Mouse (Mus musculus): ENCODE results near the gene Gm38431. TPM values are rescaled to one million over a fixed set of nuclear protein-coding genes. Genes with fewer than 3 reads are reported as not detected.

The Gm38431 gene
- polyA plus RNA-seq, 1 experiment from 2014 or later = 1.6 TPM

DNA sequence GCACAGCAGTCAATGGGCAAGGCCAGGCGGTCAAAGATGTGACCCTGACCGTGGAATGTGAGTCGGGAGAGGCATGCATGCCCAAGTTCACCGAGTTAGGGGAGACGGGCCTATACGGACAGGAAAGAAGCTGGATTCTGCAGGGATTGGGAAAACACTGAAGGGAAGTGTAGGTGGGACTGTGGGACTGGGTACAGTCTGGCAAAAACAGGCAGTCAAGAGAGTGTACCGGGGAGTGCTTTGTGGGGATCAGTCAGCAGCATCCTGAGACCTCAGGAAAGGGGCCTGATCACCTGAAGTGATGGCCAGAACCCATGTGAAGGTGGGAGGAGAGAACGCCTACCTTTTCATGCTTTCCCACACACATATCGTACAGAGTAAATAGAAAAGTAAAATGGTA is 56.2 kb downstream of the Gm38431 start:
- Histone ChIP-seq H3K4me2 (replicated peaks) (no peak overlapping the region), H3K4me1 (replicated peaks) (peaks cover 57% of the 10 kb centered on the region), H3K9me3 (no peaks in the 10 kb centered on the region), H3K27me3 (peaks cover 99% of the 10 kb centered on the region), H3K27ac (no peak overlapping the region), H3K9ac (replicated peaks) (no peak overlapping the region), H3K36me3 (no peaks in the 10 kb centered on the region), H3K4me3 (replicated peaks) (no peak overlapping the region)
- 16% methylated on average over 9 of the region's 9 CpGs for WGBS
- ATAC-seq = no peak

GRCm38 (mm10) chr9:21034481-21035085 is 57.2 kb downstream of the Gm38431 start:
- H3K4me3 ChIP-seq (replicated peaks) = no peak overlapping the region
- H3K4me2 ChIP-seq (replicated peaks) = no peak overlapping the region
- H3K27ac ChIP-seq = no peak overlapping the region
- no peaks in the 10 kb centered on the region for H3K9me3 ChIP-seq
- H3K9ac ChIP-seq (replicated peaks) = no peak overlapping the region
- H3K27me3 ChIP-seq = peaks cover 99% of the 10 kb centered on the region
- no peak for ATAC-seq
- peaks cover 65% of the 10 kb centered on the region for H3K4me1 ChIP-seq (replicated peaks)
- WGBS = 4% methylated on average over 17 of the region's 17 CpGs
- no peaks in the 10 kb centered on the region for H3K36me3 ChIP-seq

- Histone ChIP-seq H3K36me3 (no peaks in the 10 kb centered on the region), H3K27me3 (peaks cover 98% of the 10 kb centered on the region), H3K4me3 (replicated peaks) (peak overlapping the region; percentile 51), H3K9me3 (no peaks in the 10 kb centered on the region), H3K27ac (no peak overlapping the region), H3K9ac (replicated peaks) (peak overlapping the region; percentile 47; the same call in 1 of the 2 replicates), H3K4me1 (replicated peaks) (peaks cover 70% of the 10 kb centered on the region), H3K4me2 (replicated peaks) (peak overlapping the region; percentile 90)
- no peak for ATAC-seq
- WGBS = under 1% methylated on average over 34 of the region's 34 CpGs
These were observed 58.7 kb downstream of the Gm38431 start for GRCm38 (mm10) chr9:21033136-21033535.

DNA sequence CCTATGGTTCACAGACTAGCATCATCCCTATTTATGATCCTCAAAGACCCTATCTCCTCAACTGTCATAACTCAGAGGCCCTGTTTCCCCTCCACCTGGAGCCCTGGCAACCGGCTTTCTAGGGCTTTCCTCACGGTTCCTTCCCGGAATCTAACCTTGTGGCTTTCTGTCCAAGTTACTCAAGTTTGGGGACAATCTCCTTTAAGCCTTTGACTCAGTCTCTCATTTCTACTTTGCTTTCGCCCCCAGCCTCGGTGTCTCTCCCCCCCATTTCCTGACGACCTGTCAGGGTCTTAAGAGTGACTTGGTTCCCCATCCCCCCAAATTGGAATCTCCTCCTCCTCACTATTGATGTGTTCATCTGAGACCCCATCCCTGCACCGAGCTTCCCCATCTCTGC is 59.3 kb downstream of the Gm38431 start:
- Histone ChIP-seq H3K9me3 (no peaks in the 10 kb centered on the region), H3K27ac (no peak overlapping the region), H3K4me3 (replicated peaks) (peak overlapping the region; percentile 51), H3K27me3 (peaks cover 97% of the 10 kb centered on the region), H3K9ac (replicated peaks) (no peak overlapping the region), H3K4me1 (replicated peaks) (peaks cover 65% of the 10 kb centered on the region), H3K36me3 (no peaks in the 10 kb centered on the region), H3K4me2 (replicated peaks) (peak overlapping the region; percentile 90)
- 2% methylated on average over 7 of the region's 7 CpGs for WGBS
- ATAC-seq = no peak

DNA sequence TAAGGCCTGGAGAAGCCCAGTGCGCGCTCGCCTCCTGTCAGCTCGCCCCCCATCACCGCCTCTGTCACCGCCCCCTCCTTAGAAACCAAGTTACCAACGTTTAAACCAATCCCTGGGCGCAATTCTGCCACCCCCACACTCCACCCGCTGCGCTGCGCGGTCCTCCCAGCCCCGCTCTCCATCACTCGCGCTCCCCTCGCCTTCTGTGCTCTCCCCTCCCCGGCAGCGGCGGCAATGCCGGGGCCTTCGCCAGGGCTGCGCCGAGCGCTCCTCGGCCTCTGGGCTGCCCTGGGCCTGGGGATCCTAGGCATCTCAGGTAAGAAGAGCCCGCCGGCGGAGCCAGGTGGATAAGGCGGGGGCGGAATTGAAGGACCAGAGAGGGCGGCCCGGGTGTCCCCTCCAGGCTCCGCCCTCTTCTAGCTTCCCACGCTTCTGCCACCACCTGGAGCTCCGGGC is 59.9 kb downstream of the Gm38431 start, which contains the start of gene Icam5:
TSS of gene Icam5 (plus strand) at position 178 of the 456 bp plus-strand sequence.
- H3K4me3 ChIP-seq (replicated peaks) = peak within 1 kb of the TSS; percentile 51
- H3K9me3 ChIP-seq = no peaks in the 10 kb centered on the region
- peak within 1 kb of the TSS; percentile 66 for H3K9ac ChIP-seq (replicated peaks)
- H3K36me3 ChIP-seq = no peaks in the 10 kb centered on the region
- peaks cover 59% of the 10 kb centered on the region for H3K4me1 ChIP-seq (replicated peaks)
- peaks cover 97% of the 10 kb centered on the region for H3K27me3 ChIP-seq
- under 1% methylated on average over 34 of the region's 35 CpGs for WGBS
- ATAC-seq = peak; percentile 12
- no peak within 1 kb of the TSS for H3K27ac ChIP-seq
- H3K4me2 ChIP-seq (replicated peaks) = peak within 1 kb of the TSS; percentile 90

DNA sequence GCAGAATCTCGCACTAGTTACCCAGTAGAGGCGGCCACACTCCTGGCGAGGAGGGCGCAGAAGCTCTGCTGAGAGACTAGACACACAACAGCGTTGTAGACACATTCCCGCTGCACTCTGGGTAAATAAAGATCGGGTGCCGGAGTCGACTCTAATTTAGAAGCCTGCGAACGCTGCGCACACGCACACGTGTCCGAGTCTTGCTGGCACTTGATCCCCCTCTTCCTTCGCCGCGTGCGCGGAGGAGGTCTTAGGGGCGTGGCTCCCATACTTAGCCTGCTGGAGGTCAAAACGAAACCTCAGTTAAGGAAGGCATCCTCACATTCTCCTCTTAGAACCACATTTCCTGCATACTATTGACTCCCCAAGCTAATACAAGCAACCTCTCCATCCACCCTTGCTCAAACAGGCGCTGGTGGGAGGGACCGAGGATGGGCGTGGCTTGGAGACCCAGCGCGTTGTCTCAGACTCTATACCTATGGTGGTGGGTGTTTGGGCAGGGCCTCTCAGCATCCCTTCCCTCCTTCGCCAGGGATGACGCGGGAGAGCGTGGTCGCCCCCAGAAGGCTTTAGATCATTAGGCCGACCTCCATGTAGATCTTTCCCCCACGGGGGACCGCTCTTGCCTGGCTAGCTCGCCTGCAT is 60.4 kb downstream of the Gm38431 start:
- H3K4me2 ChIP-seq (replicated peaks) = peak overlapping the region; percentile 90
- peak overlapping the region; percentile 66 for H3K9ac ChIP-seq (replicated peaks)
- no peak overlapping the region for H3K27ac ChIP-seq
- H3K4me3 ChIP-seq (replicated peaks) = peak overlapping the region; percentile 51
- 1% methylated on average over 36 of the region's 36 CpGs for WGBS
- peak; percentile 72 for ATAC-seq
- peaks cover 54% of the 10 kb centered on the region for H3K4me1 ChIP-seq (replicated peaks)
- no peaks in the 10 kb centered on the region for H3K9me3 ChIP-seq
- no peaks in the 10 kb centered on the region for H3K36me3 ChIP-seq
- H3K27me3 ChIP-seq = peaks cover 97% of the 10 kb centered on the region

GRCm38 (mm10) chr9:21030781-21031250 is 61.0 kb downstream of the Gm38431 start:
- 0 out of 2 replicates have a peak, but pooled peaks have one; percentile 28 for ATAC-seq
- peaks cover 53% of the 10 kb centered on the region for H3K4me1 ChIP-seq (replicated peaks)
- H3K4me2 ChIP-seq (replicated peaks) = peak overlapping the region; percentile 90
- H3K36me3 ChIP-seq = no peaks in the 10 kb centered on the region
- peak overlapping the region; percentile 51 for H3K4me3 ChIP-seq (replicated peaks)
- WGBS = under 1% methylated on average over 13 of the region's 13 CpGs
- H3K9ac ChIP-seq (replicated peaks) = no peak overlapping the region
- H3K27ac ChIP-seq = no peak overlapping the region
- peaks cover 96% of the 10 kb centered on the region for H3K27me3 ChIP-seq
- H3K9me3 ChIP-seq = no peaks in the 10 kb centered on the region

- WGBS = 27% methylated on average over 22 of the region's 22 CpGs
- no peak overlapping the region for H3K4me2 ChIP-seq (replicated peaks)
- ATAC-seq = no peak
- peaks cover 50% of the 10 kb centered on the region for H3K4me1 ChIP-seq (replicated peaks)
- H3K36me3 ChIP-seq = no peaks in the 10 kb centered on the region
- H3K27ac ChIP-seq = no peak overlapping the region
- H3K4me3 ChIP-seq (replicated peaks) = no peak overlapping the region
- H3K9ac ChIP-seq (replicated peaks) = no peak overlapping the region
- H3K27me3 ChIP-seq = peaks cover 96% of the 10 kb centered on the region
- no peaks in the 10 kb centered on the region for H3K9me3 ChIP-seq
These were observed 61.7 kb downstream of the Gm38431 start for GRCm38 (mm10) chr9:21030055-21030600.

DNA sequence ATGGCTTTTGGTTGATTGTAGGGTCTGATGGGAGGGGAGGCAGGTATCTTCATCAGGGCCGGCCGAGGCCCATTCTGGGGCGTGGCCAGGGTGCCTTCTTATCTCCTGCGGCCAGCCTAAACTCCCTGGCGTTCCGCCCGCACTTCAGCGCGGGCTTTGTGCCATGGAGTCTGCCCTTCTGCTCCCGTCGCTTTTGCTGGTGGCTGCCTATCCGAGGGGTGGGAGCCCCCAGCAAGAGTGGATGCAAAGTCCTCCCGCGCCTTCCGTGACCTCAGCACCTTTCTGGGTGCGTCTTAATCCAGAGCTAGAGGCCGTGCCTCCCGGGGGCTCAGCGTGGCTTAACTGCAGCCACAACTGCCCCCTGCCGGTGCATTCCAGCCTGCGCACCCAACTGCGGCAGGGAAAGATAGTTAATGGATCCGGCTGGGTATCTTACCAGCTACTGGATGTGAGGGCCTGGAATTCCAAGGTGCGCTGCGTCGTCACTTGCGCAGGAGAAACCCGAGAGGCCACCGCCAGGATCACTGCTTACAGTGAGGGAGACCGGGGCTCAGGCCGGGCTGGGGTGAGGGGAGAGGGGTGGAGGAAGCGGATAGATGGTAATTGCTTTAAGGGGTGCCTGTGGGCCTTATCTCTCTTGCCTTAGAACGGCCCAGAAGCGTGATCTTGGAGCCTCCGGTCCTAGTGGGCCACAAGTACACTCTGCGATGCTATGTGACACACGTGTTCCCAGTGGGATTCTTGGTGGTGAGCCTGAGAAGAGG is 62.3 kb downstream of the Gm38431 start, which contains the start of gene Icam4:
TSS of gene Icam4 (plus strand) at position 83 of the 764 bp plus-strand sequence.
- peak; percentile 4; the same call in 1 of the 2 replicates for ATAC-seq
- Histone ChIP-seq H3K4me2 (replicated peaks) (peak within 1 kb of the TSS; percentile 48), H3K4me3 (replicated peaks) (peak within 1 kb of the TSS; percentile 23), H3K4me1 (replicated peaks) (peaks cover 45% of the 10 kb centered on the region), H3K9me3 (no peaks in the 10 kb centered on the region), H3K27me3 (peaks cover 90% of the 10 kb centered on the region), H3K27ac (no peak within 1 kb of the TSS), H3K9ac (replicated peaks) (0 out of 2 replicates have a peak within 1 kb of the TSS, but pooled peaks have one; percentile 8), H3K36me3 (no peaks in the 10 kb centered on the region)
- 2% methylated on average over 37 of the region's 37 CpGs for WGBS

GRCm38 (mm10) chr9:21028560-21029110 is 63.2 kb downstream of the Gm38431 start:
- H3K27ac ChIP-seq = no peak overlapping the region
- peaks cover 82% of the 10 kb centered on the region for H3K27me3 ChIP-seq
- H3K4me3 ChIP-seq (replicated peaks) = no peak overlapping the region
- 84% methylated on average over 6 of the region's 6 CpGs for WGBS
- no peaks in the 10 kb centered on the region for H3K9me3 ChIP-seq
- H3K4me2 ChIP-seq (replicated peaks) = no peak overlapping the region
- peaks cover 44% of the 10 kb centered on the region for H3K4me1 ChIP-seq (replicated peaks)
- H3K36me3 ChIP-seq = no peaks in the 10 kb centered on the region
- no peak overlapping the region for H3K9ac ChIP-seq (replicated peaks)
- no peak for ATAC-seq

GRCm38 (mm10) chr9:21027774-21028290 is 64.0 kb downstream of the Gm38431 start:
- Histone ChIP-seq H3K9me3 (no peaks in the 10 kb centered on the region), H3K4me2 (replicated peaks) (no peak overlapping the region), H3K36me3 (no peaks in the 10 kb centered on the region), H3K27ac (no peak overlapping the region), H3K4me1 (replicated peaks) (peaks cover 36% of the 10 kb centered on the region), H3K9ac (replicated peaks) (no peak overlapping the region), H3K27me3 (peaks cover 74% of the 10 kb centered on the region), H3K4me3 (replicated peaks) (no peak overlapping the region)
- ATAC-seq = no peak
- WGBS = 50% methylated on average over 8 of the region's 8 CpGs

Data from midbrain, embryonic 13.5 days (tissue).